Mouse (Mus musculus) thymus, adult 2 months (tissue): ENCODE measurements around the gene Lsamp.

ENCODE experiments used
- CTCF ChIP-seq: fragments of 200-500 bp; IDR thresholded peaks from 2 replicates; pipeline ENCODE4 v1.5.1; 2012; ENCODE audit warnings: mild to moderate bottlenecking, control low read depth, low read length, moderate library complexity, borderline replicate concordance; ENCODE audit not compliant: control insufficient read depth, poor library complexity, insufficient read depth; ENCODE audit errors: extremely low read depth
- POLR2A ChIP-seq: fragments of 200-500 bp; IDR thresholded peaks from 2 replicates; pipeline ENCODE4 v1.6.1; 2012; ENCODE audit warnings: mild to moderate bottlenecking, low read length, control low read depth, moderate library complexity; ENCODE audit not compliant: control insufficient read depth, poor library complexity, insufficient read depth; ENCODE audit errors: extremely low read depth

GRCm38 (mm10) chr16:41532661-41533551 lies 1548.7 kb downstream of the Lsamp start:
- TF ChIP-seq CTCF (no peak), POLR2A (no peak)
